Mouse (Mus musculus): ENCODE measurements around the gene Larp1. TPM values are rescaled to one million over a fixed set of nuclear protein-coding genes. Genes with fewer than 3 reads are reported as not detected.

Gene Larp1
- 10 to 100 TPM; 69.1 to 85.8 TPM for total RNA-seq (2021)
- long read RNA-seq, experiment 1, full-length matches to known transcripts, result 1 of 36 reads
- long read RNA-seq, experiment 1, partial matches to known transcripts, result 5 of 36 reads
- long read RNA-seq, experiment 1, other reads (novel, unspliced or antisense), result 30 of 36 reads
- long read RNA-seq, experiment 2, full-length matches to known transcripts, result 6 of 40 reads
- long read RNA-seq, experiment 2, partial matches to known transcripts, result 33 of 40 reads
- long read RNA-seq, experiment 2, other reads (novel, unspliced or antisense), result 1 of 40 reads

DNA sequence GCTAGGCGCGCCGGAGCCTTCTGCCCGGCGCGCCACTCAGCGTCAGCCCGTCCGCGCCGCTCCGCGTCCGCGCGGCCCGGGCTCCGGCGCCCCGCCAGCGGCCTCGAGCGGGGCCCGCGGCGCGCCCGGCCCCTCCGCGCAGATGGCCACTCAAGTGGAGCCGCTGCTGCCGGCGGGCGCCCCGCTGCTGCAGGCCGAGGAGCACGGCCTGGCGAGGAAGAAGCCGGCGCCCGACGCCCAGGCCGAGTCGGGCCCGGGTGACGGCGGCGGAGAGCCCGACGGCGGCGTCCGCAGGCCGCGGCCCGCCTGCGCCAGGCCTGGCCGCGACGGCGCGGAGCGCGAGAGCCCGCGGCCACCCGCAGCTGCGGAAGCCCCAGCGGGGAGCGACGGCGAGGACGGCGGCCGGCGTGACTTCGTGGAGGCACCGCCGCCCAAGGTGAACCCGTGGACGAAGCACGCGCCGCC, at the start of gene Larp1:
Gene Larp1 (plus strand): TSS at position 14 of the 465 bp plus-strand sequence.
- DNase-seq, result no peak

- DNase-seq, result no peak
Measured at GRCm38 (mm10) chr11:57959924-57960323, 48.9 kb upstream of the Larp1 start.

- DNase-seq, result peak; percentile 71
Measured at GRCm38 (mm10) chr11:57962382-57963285, 46.2 kb upstream of the Larp1 start.

DNA sequence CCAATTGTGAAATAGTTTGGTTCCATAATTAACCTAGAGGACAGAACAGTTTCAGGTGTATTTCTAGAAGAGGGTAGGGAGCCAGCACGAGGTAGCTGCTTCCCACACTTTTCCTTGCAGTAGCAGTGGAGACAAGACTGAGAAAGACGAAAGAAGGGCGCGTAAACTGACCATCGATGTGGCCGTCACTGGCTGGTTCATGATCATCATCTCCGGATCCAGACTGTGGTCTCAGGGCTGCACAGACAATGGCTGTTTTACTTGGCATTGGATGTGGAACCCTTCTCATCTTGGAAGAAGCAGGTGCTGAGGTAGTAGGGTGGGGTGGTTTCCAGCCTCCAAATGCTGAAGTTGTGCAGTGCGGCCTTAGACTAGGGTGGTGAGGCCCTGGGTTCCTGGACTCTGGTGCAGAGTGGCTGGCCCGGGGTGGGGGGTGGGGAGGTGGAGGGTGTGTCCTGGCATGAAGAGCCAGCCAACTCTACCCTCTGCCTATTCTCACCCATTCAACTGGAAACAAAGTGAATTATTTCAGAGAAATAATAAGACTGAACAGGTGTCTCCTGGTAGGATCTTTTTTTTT, 45.5 kb upstream of the Larp1 start:
- DNase-seq, result no peak

GRCm38 (mm10) chr11:57966630-57967029, 42.2 kb upstream of the Larp1 start:
- no peak for DNase-seq

GRCm38 (mm10) chr11:57968301-57968700, 40.6 kb upstream of the Larp1 start:
- no peak for DNase-seq

- DNase-seq, result no peak
Measured at GRCm38 (mm10) chr11:57970541-57970940, 38.3 kb upstream of the Larp1 start.

DNA sequence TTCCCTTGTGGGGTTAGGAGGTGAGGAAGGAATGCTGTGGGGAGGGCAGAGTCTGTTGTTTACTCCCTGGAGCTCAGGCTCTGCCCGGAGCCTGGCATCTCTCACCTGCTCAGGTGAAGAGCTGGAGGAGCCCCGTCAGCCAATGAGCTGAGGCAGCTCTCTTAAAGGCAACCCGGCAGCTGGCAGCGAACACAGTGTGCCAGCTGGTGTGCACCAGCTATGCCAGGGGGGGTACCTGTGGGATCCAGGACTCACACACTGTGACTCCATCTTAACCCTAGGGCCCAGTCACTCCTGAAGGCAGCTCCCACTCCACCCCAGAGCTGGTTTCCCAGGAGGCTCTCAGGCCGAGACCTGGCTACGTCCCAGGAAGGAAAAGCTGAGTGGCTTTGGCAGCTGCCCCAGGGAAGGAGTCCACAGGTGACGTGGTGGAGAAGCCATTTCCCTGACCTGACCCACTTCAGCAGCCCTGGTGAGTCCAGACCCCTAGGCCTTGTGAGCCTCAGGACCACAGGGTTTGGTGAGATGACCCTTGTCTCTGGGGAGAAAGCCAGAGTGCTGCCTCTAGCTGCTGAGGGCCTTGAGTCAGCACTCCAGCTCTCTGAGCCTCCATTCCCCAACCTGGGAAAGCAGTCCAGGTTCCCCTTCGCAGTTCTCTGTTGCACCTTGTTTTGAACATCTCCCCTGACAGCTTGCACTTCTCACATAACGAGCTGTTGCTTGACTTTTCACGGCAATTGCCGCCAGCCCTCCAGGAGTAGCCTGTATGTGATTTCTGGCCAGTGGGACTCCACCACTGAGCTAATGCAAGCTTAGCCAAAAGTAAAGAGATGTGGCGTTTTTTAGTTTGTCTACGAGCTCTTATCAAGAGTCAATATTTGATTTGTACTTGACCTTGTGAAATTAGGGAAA, 35.6 kb upstream of the Larp1 start:
- peak; percentile 25 for DNase-seq

DNA sequence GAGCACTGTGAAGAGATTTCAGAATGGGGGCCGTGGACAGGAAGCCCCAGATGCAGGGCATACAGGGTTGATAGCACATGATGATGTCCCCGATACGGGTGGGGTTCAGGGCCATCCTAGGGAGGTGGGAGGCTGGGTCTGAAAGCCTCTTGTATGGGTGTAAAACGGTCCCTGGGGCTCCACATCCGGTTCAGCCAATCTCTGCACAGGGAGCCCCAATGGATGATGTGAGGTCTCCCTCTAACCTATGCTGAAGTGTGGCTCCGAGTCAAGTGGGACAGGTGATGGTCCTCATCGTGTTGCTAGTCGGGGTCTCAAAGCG, 35.0 kb upstream of the Larp1 start:
- no peak for DNase-seq

DNA sequence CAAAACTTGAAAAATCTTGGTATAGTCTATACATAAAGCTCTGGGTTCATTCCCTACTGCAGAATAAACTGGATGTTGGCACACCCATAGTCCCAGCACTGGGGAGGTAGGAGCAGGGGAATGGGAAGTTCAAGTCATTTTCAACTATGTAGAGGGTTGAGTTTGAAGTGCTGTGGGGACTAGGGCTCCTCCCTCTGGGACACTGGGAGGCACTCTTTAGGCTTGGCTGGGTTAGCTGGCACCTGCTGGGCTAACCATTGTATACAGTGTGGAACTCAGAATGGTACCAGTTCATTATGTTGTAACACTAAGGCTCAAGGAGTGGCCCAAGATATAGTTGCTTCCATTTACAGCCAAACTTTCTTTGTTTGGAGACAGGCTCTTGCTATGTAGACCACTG, 33.0 kb upstream of the Larp1 start:
- no peak for DNase-seq

GRCm38 (mm10) chr11:57977681-57978080, 31.2 kb upstream of the Larp1 start:
- peak; percentile 70 for DNase-seq

GRCm38 (mm10) chr11:57979621-57980020, 29.2 kb upstream of the Larp1 start:
- DNase-seq, result no peak

- no peak for DNase-seq
Measured at GRCm38 (mm10) chr11:57981083-57981809, 27.6 kb upstream of the Larp1 start.

GRCm38 (mm10) chr11:57983480-57984342, 25.2 kb upstream of the Larp1 start:
- no peak for DNase-seq

- no peak for DNase-seq
Measured at GRCm38 (mm10) chr11:57984343-57984666, 24.6 kb upstream of the Larp1 start.

DNA sequence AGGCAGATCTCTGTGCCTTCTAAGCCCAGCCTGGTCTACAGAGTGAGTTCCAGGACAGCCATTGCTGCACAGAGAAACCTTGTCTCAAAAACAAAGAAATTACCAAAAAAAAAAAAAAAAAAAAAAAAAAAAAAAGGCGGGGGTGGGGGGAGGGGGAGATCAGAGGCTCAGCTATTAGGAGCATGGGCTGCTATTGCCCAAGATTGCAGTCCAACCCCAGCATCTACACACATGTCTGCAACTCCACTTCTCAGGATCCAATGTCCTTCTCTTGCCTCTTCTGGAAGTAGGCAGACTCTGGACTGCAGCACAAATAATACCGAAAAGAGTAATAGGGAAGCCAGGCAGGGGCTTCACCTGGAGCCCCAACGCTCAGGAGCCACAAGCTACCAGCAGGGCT, 23.4 kb upstream of the Larp1 start:
- DNase-seq, result no peak

DNA sequence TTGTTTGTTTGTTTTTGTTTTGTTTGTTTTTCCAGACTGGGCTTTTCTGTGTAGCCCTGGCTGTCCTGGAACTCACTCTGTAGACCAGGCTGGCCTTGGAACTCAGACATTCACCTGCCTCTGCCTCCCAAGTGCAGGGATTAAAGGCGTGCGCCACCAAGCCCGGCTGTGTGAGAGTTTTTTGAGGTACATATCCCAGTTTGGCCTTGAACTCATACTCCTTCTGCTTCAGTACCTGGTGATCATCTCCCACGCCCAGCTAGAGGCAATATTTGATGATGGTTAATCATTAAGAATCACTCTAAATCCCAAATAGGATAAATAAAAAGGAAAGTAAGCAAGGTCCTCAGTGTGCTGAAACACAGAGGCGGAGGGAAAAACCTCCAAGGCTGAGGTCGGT, 22.8 kb upstream of the Larp1 start:
- no peak for DNase-seq

DNA sequence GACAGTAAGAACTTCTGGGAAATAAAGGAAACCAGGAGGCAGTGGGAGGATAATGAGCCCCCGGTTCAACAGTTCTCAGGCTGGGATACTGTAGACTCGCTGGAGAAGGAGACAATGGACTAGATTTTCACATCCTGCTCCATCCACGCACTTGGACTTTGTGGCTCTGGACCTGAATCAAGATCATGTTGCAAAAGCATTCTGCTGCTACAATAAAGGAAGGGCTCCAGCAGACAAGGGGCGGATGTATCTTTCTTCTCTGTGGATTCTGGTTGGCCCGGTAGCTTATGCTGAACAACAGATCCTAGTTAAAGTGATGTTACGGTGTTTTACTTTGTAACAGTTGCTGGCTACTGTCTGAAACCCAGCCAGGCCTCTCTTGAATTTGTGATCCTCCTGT, 22.4 kb upstream of the Larp1 start:
- DNase-seq, result no peak

DNA sequence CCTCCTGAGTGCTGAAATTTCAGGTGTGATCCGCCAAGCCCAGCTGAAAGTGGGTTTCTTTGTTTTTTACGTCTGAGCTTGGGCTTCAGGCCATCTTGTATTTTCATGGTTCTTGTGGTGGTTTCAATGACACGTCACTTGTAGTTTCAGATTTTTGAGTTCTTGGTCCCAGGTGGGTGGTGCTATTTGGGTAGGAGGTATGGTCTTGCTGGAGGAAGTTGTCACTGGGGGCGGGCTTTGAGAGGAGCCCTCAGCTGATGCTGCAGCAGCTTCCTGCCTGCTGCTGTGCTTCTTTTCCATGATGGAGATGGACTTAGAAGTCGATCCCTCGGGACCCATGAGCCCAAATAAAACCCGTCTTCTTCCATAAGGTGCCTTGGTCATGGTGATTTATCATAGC, 22.0 kb upstream of the Larp1 start:
- DNase-seq, result no peak

DNA sequence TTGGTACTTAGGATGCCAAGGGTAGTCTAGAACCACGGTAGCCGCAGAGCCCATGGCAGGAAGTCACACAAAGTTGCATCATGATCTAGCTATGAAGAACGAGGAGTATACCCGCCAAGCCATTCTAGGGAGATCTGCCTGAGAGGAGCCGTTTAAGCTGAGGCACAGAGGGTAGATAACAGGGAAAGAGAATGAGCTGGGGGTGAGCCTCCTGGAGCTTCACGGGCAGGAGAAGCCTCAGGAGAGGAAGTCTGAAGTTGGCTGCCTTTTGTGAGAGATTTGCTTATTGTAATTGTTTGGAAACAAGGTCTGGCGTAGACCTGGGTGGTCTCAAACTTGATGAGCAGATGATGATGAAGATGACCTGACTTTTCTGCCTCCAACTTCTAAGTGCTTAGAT, 10.7 kb upstream of the Larp1 start:
- DNase-seq, result no peak

GRCm38 (mm10) chr11:57998872-57999271, 10.0 kb upstream of the Larp1 start:
- peak; percentile 48 for DNase-seq
